Mouse (Mus musculus): ENCODE data around the gene Tbc1d30.

DNA sequence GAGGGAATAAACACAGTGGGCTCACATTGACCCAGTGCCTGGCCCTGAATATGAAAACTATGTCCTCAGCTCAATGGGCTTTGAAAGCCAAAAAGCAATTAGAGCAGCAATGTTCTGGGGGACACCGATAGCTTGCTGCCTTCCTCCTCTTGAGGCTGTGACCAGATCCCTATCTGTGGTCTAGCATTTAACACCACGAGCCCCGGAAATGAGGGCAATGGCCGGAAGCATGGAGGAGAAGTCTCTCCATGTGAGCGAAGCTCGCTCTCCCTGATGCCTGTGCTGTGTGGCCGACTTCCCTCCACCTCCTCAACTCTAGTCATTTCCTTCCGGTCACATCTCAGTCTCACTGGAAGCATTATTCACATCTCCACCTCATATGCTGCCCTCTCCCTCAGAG is 82.3 kb downstream of the Tbc1d30 start:
- TF ChIP-seq EP300 (IDR thresholded peaks at IDR 0.05; ENCODE audit: low read depth) (no peak), CTCF (IDR thresholded peaks at IDR 0.05; ENCODE audit: low read depth) (no peak)
